Mouse (Mus musculus) liver, embryonic 15.5 days (tissue): ENCODE results near the gene Prickle2. TPM values are rescaled to one million over a fixed set of nuclear protein-coding genes. Genes with fewer than 3 reads are reported as not detected.

Experiments
- ATAC-seq: fragments of 200-750 bp; cut with Nextera tagmentation; 2 replicates; pipeline ENCODE4 v1.8.0; 2017; ENCODE audit warnings: moderate number of reproducible peaks, mild to moderate bottlenecking, moderate library complexity; ENCODE audit not compliant: insufficient read depth
- H3K27ac ChIP-seq: fragments of 300-500 bp; sonication (generic); replicated peaks from 2 replicates; pipeline ENCODE4 v1.5.1; 2015; ENCODE audit warnings: mild to moderate bottlenecking, inconsistent platforms
- H3K27me3 ChIP-seq: fragments of 300-500 bp; sonication (generic); 2 replicates; pipeline ENCODE4 v1.6.1; 2015; ENCODE audit warnings: mild to moderate bottlenecking, inconsistent platforms
- H3K36me3 ChIP-seq: fragments of 300-500 bp; sonication (generic); replicated peaks from 2 replicates; pipeline ENCODE4 v1.6.1; 2015; ENCODE audit warnings: moderate library complexity, mild to moderate bottlenecking, inconsistent platforms
- H3K4me1 ChIP-seq: fragments of 300-500 bp; sonication (generic); replicated peaks from 2 replicates; pipeline ENCODE4 v1.6.1; 2015; ENCODE audit warnings: inconsistent platforms
- H3K4me2 ChIP-seq: fragments of 300-500 bp; sonication (generic); 2 replicates; pipeline ENCODE4 v1.6.1; 2015; ENCODE audit warnings: moderate library complexity, mild to moderate bottlenecking, inconsistent platforms
- H3K4me3 ChIP-seq: fragments of 300-500 bp; sonication (generic); replicated peaks from 2 replicates; pipeline ENCODE4 v1.5.1; 2015; ENCODE audit warnings: mild to moderate bottlenecking, inconsistent platforms
- H3K9ac ChIP-seq: fragments of 300-500 bp; sonication (generic); 2 replicates; pipeline ENCODE4 v1.6.1; 2015; ENCODE audit warnings: moderate library complexity, mild to moderate bottlenecking, inconsistent platforms
- H3K9me3 ChIP-seq: fragments of 300-500 bp; sonication (generic); replicated peaks from 2 replicates; pipeline ENCODE4 v1.6.1; 2016; ENCODE audit warnings: inconsistent platforms
- WGBS: fragments of 180-500 bp; shearing (Covaris S2); methylation state at CpG from one replicate; pipeline ENCODE4 v1.1.7; 2015; ENCODE audit warnings: mixed read lengths; ENCODE audit not compliant: insufficient replicate concordance; 5-methylcytosine and 5-hydroxymethylcytosine counted together
- polyA plus RNA-seq: library from polyadenylated mRNA; unstranded; fragments of >200 nt; fragmentation: Nextera tagmentation; extraction: Ambion mirVana; gene quantifications from 2 replicates; pipeline ENCODE4 v1.2.1, GENCODE M21; 2015

The Prickle2 gene
- polyA plus RNA-seq, 1 experiment from 2014 or later = 0.33 TPM

DNA sequence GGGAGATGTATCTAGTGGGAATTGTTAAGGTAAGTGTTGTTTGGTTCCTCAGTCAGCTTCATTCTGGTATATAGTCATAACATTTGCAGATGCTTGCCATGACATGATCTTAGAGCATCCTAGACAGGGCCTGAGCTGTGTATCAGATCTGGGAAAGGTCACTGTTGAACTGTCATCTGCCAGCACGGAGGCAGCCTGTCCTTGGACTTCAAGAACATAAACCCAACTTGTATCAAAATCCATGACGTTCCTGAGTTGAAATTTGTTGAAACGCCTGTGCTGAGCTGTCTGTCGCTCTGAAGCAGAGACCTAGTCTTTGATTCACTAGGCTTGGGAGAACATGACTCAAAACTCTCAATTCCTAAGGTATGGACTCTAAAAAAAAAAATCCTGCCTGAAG, 8.8 kb upstream of the Prickle2 start:
- Histone ChIP-seq H3K9ac (no peak overlapping the region), H3K9me3 (no peaks in the 10 kb centered on the region), H3K4me2 (no peak overlapping the region), H3K36me3 (no peaks in the 10 kb centered on the region), H3K4me1 (no peaks in the 10 kb centered on the region), H3K27ac (no peak overlapping the region), H3K4me3 (no peak overlapping the region), H3K27me3 (no peaks in the 10 kb centered on the region)
- 61% methylated on average over 4 of the region's 4 CpGs for WGBS
- ATAC-seq = no peak

DNA sequence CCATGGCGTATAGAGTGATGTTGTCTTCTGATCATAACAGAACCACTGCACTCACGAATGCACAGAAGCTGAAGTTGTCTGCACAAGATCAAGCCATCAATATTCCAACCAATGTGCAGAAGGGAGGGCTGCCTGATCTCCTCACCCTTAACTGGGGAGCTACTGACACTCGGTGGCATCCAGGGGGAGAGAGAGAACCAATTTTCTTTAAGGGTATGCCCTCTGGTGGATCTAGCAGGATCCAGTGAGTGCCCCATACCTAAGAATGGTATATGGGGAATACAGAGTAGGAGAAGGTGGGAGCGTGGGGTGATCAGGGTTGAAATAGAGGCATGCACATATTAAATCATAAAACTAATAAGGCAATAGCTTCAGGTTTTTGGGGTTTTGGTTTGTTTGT, 2.2 kb upstream of the Prickle2 start:
- H3K27ac ChIP-seq = no peak overlapping the region
- no peaks in the 10 kb centered on the region for H3K4me1 ChIP-seq
- peaks cover 34% of the 10 kb centered on the region for H3K27me3 ChIP-seq
- H3K9me3 ChIP-seq = no peaks in the 10 kb centered on the region
- no peak for ATAC-seq
- H3K4me3 ChIP-seq = no peak overlapping the region
- WGBS = 46% methylated on average over 4 of the region's 4 CpGs
- no peak overlapping the region for H3K9ac ChIP-seq
- no peaks in the 10 kb centered on the region for H3K36me3 ChIP-seq
- H3K4me2 ChIP-seq = no peak overlapping the region

DNA sequence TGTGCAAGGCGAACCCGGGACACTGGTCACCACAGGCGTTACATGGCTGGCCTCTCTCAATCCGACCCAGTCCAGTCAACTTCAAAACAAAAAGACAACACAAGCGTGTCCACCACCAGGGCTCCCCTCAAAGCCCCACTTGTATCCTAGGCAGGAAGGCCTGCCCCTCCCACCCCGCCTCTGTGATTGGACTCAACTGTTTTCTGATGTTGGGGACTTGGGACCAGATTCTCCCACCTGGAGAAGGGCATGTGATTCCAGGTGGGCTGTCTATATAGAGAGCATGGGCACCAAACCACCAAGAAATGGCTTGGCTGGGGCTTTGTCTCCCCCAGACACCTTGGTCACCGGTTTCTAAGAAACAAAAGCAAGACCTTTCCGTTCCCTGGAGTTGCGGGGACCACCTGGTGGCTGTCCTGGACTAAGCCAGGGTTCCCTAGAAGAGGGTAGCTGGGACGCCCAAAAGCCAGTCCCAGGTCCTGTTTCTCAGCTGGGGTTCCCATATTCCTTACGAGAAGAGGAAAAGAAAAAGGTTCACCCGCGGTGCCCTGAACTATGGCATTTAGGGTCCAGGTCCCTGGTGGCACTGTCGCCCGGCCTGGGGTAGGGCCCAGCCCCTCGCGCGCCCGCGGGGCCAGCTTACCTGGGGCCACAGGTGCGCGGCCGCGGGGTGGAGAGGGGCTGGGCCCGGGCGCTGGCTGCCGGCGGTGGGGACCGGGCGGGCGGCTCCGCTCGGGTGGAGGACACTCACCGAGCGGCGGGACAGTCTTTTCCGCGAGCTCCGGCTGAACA, 406 bp downstream of the Prickle2 start:
- ATAC-seq = no peak; the same call in 1 of the 2 replicates
- WGBS = 6% methylated on average over 32 of the region's 39 CpGs
- H3K27ac ChIP-seq = no peak overlapping the region
- H3K27me3 ChIP-seq = peaks cover 36% of the 10 kb centered on the region
- H3K9me3 ChIP-seq = no peaks in the 10 kb centered on the region
- H3K36me3 ChIP-seq = no peaks in the 10 kb centered on the region
- H3K9ac ChIP-seq = no peak overlapping the region
- no peaks in the 10 kb centered on the region for H3K4me1 ChIP-seq
- peak overlapping the region; percentile 72 for H3K4me2 ChIP-seq
- peak overlapping the region; percentile 49 for H3K4me3 ChIP-seq

DNA sequence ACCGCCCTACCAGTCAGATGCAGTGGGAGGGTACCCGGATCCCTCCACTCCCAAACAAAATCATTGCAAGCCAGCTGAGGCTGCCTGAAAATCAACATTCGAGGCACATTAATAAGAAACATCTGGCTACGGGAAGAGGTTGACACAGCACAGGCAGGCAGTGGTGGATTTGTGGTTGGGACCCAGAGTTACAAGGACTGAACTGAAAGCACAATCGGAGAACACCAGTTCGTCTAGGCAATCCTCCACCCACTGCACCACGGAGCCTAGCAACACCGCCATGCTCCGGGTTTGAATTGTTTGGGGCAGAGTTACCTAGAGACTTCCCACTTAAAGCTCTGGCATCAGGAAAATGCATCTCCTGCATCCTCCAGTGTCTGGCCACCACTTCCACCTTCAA, 1.1 kb downstream of the Prickle2 start:
- Histone ChIP-seq H3K9me3 (no peaks in the 10 kb centered on the region), H3K27me3 (peaks cover 36% of the 10 kb centered on the region), H3K4me2 (no peak overlapping the region), H3K36me3 (no peaks in the 10 kb centered on the region), H3K9ac (no peak overlapping the region), H3K4me1 (no peaks in the 10 kb centered on the region), H3K4me3 (no peak overlapping the region), H3K27ac (no peak overlapping the region)
- ATAC-seq = no peak
- 38% methylated on average over 9 of the region's 9 CpGs for WGBS

DNA sequence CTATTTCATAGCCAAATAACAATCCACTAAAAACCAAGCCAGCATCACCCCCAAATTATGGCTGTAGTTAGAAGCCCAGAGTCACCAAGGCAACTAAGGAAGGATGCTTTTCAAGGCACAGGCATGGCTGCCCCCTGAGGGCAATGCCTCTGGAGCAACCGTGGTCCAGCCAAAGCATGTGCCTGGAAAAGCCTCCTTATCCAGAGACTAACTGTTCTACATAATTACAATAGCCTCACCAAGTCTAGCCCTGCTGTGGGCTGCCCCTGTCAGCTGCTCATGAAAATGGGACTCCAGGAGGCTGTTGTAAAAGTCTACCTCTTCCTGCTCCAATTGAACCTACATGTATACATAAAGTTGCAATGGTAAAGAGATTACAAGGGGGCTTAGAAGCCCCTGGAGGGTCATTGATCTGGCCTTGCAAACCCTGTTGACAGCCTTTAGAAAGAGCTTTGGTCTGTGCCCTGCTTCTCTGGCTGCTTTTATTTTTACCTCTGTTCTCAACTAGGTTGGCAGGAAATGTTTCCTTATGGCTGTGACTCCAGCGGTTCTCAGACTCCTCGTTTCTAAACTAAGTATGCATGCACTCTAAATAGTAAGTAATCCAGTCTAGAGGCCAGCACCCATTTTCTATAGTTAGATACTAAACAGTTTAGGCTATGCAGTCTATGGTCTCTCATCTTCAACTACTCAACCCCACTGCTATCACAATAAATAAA, 6.3 kb downstream of the Prickle2 start:
- no peaks in the 10 kb centered on the region for H3K9me3 ChIP-seq
- no peak overlapping the region for H3K9ac ChIP-seq
- no peaks in the 10 kb centered on the region for H3K4me1 ChIP-seq
- peaks cover 11% of the 10 kb centered on the region; the same call in 1 of the 2 replicates for H3K27me3 ChIP-seq
- 38% methylated on average over 3 of the region's 3 CpGs for WGBS
- H3K27ac ChIP-seq = no peak overlapping the region
- no peak for ATAC-seq
- H3K4me2 ChIP-seq = no peak overlapping the region
- H3K36me3 ChIP-seq = no peaks in the 10 kb centered on the region
- H3K4me3 ChIP-seq = no peak overlapping the region

DNA sequence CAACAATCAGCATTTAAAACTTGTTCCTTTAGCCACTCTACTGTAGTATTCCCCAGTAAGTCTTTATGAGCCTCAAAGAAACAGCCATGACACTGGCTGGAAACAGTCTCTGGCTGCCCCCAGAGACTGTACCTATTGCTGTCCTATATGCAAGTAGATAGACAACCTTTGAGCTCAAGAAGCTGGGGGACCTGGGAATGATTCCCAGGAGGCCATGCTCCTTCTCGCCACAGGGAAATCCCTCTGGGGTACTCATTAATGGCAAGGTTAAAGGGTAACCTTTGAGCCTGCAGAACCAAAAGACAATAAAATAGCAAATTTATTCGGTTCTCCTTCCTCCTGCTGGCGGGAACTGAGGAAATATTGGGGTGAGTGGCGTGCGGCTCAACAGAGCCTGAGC, 8.1 kb downstream of the Prickle2 start:
- 57% methylated on average over 5 of the region's 5 CpGs for WGBS
- no peak overlapping the region for H3K4me3 ChIP-seq
- no peak overlapping the region for H3K27ac ChIP-seq
- H3K4me1 ChIP-seq = no peaks in the 10 kb centered on the region
- no peak overlapping the region for H3K9ac ChIP-seq
- H3K36me3 ChIP-seq = no peaks in the 10 kb centered on the region
- ATAC-seq = no peak
- no peak overlapping the region for H3K4me2 ChIP-seq
- no peaks in the 10 kb centered on the region for H3K9me3 ChIP-seq
- H3K27me3 ChIP-seq = no peaks in the 10 kb centered on the region

DNA sequence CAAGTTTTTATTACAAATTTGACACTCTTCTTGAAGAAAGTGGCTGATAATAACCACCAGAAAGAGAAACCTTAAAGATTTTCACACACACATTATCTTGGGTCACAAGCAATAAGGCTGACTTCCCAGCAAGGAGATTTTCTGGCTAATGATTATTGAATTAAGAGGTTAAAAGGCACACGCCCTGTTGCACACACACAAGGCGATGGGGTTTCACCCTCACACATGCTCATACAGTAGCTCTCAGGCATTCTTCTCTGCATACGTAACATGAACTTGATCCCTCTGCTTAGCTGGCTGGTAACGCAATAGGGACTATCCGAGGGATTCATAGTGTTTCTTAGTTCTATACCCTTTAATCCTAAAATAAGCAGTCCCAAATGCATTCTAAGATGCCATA, 18.6 kb downstream of the Prickle2 start:
- H3K4me3 ChIP-seq = no peak overlapping the region

DNA sequence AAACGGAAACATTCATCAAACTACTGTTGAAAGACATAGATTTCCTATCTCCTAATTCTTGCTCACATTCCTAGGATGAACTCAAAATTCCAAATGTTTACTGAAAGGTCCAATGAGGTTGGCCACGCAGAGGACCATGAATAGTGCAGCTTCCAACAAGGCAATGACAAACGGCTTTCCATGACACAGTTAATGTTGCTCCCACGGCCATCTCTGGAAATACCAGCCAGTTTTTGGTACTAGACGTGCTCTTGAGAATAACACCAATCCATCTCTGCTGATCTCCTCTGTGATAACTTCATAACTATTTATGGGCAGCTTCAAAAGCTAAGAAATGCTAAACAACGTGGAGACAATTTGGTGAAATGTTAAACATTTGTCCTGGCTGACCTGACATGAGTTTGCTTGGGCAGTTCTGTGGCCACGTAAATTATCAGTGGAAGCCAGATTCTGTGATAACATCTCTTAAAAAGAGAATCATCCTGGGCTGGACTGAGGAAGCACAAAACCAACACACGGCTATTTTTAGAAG, 31.5 kb downstream of the Prickle2 start:
- ATAC-seq = no peak
- WGBS = 26% methylated on average over 8 of the region's 8 CpGs
- H3K9me3 ChIP-seq = no peaks in the 10 kb centered on the region

More for the DNA sequence above, 18.6 kb downstream of the Prickle2 start:
- no peak for ATAC-seq
- Histone ChIP-seq H3K9me3 (no peaks in the 10 kb centered on the region), H3K4me2 (no peak overlapping the region), H3K27me3 (no peaks in the 10 kb centered on the region), H3K4me1 (no peaks in the 10 kb centered on the region), H3K27ac (no peak overlapping the region), H3K36me3 (no peaks in the 10 kb centered on the region), H3K9ac (no peak overlapping the region)
- WGBS = 60% methylated on average over 5 of the region's 5 CpGs

DNA sequence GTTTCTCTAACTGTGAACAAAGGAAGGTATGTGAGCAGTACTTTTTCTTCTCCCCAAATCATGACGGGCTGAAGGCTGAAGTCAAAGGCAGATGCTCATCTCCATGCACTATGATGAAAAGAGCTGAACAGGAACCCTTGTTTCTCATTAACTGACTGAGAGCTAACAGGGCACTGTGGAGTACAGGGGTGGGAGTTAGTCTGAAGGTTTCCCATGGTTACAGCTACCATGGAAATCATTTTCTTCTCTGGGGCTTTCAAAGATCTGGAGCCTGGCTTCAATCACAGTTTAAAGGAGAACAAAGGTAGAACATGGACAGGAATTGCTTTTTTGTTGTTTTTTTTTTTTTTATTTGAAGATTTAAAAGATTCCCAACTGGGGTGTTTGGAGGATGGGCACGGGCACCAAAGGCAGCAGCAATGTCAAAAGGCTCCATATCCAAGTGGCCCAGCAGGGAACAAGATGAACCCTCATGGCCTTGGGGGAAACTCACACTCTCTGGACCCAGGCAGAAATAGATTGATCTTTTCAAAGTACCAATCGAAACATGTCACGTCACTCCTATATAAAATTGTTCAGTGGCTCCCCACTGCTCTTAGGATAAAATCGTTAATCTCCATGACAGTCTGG, 35.3 kb downstream of the Prickle2 start:
- no peak for ATAC-seq
- WGBS = 58% methylated on average over 5 of the region's 5 CpGs

More for the DNA sequence above, 31.5 kb downstream of the Prickle2 start:
- Histone ChIP-seq H3K4me2 (no peak overlapping the region), H3K27me3 (no peaks in the 10 kb centered on the region), H3K9ac (no peak overlapping the region), H3K27ac (no peak overlapping the region), H3K36me3 (no peaks in the 10 kb centered on the region), H3K4me1 (no peaks in the 10 kb centered on the region), H3K4me3 (no peak overlapping the region)

DNA sequence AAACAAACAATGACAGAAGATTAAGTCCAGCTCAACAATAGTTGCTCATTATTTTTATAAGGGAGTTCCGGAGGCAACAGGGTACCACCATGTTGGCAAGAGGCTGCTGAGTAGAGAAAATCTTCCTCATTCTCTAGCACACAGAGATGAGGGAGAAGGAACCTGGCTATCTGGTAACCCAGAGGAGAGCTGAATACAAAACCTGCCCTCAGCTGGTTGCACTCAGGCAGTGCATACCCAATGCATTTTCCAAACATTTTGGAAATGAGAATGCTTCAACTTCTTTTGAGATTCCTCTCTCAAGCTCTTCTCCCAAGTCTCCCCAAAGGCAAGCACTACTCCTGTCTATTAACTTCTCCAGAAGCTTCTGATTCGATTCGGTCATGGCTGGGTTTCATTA, 36.3 kb downstream of the Prickle2 start:
- Histone ChIP-seq H3K9me3 (no peaks in the 10 kb centered on the region), H3K4me2 (no peak overlapping the region), H3K4me3 (no peak overlapping the region), H3K27ac (no peak overlapping the region), H3K4me1 (no peaks in the 10 kb centered on the region), H3K27me3 (no peaks in the 10 kb centered on the region), H3K9ac (no peak overlapping the region), H3K36me3 (no peaks in the 10 kb centered on the region)
- 63% methylated on average over 3 of the region's 3 CpGs for WGBS
- ATAC-seq = no peak

More for the DNA sequence above, 35.3 kb downstream of the Prickle2 start:
- H3K9ac ChIP-seq = no peak overlapping the region
- no peak overlapping the region for H3K4me3 ChIP-seq
- no peaks in the 10 kb centered on the region for H3K9me3 ChIP-seq
- no peaks in the 10 kb centered on the region for H3K4me1 ChIP-seq
- no peaks in the 10 kb centered on the region for H3K36me3 ChIP-seq
- no peaks in the 10 kb centered on the region for H3K27me3 ChIP-seq
- no peak overlapping the region for H3K4me2 ChIP-seq
- H3K27ac ChIP-seq = no peak overlapping the region

DNA sequence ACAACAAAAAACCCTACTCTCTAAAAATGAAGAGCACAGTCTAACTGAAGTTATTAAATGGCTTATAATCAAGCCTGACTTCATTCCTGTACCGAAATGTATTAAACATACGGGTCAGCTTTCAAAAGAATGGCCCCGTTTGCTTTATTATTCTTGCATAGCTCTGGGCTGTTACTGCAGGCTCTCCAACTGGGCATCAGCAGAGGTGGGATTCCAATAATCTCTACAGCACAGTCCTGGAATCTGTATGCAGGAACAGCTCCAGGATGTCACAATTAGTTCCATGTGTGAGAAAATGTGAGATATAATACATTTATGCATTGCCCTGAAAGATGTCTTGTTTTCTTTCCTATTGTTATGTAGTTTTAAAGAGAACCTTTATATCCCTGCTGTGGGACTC, 38.4 kb downstream of the Prickle2 start:
- WGBS = 73% methylated on average over 3 of the region's 3 CpGs
- no peak overlapping the region for H3K4me2 ChIP-seq

More for the DNA sequence above, 38.4 kb downstream of the Prickle2 start:
- Histone ChIP-seq H3K4me1 (no peaks in the 10 kb centered on the region), H3K9ac (no peak overlapping the region), H3K9me3 (no peaks in the 10 kb centered on the region), H3K27me3 (no peaks in the 10 kb centered on the region), H3K36me3 (no peaks in the 10 kb centered on the region), H3K4me3 (no peak overlapping the region), H3K27ac (no peak overlapping the region)
- ATAC-seq = no peak
